Mouse (Mus musculus): Measurements from ENCODE around the gene Cd163l1.

GRCm38 (mm10) chr7:140196002-140196401 lies 22.1 kb upstream of the Cd163l1 start:
- TF ChIP-seq CTCF (conservative IDR thresholded peaks at IDR 0.05; ENCODE audit: insufficient read depth, insufficient read length, low read depth, low read length) (no peak), POLR2A (IDR thresholded peaks at IDR 0.05; ENCODE audit: low read depth, low read length) (no peak)
